Mouse (Mus musculus): ENCODE measurements around the gene Gas2l1. TPM values are rescaled to one million over a fixed set of nuclear protein-coding genes. Genes with fewer than 3 reads are reported as not detected.
A peak's percentile ranks its signal among the peaks of the same experiment; 100 is the strongest.

Gas2l1 gene
- total RNA-seq (2012; rRNA removed), result 32.7 and 40.9 TPM in 2 replicates

DNA sequence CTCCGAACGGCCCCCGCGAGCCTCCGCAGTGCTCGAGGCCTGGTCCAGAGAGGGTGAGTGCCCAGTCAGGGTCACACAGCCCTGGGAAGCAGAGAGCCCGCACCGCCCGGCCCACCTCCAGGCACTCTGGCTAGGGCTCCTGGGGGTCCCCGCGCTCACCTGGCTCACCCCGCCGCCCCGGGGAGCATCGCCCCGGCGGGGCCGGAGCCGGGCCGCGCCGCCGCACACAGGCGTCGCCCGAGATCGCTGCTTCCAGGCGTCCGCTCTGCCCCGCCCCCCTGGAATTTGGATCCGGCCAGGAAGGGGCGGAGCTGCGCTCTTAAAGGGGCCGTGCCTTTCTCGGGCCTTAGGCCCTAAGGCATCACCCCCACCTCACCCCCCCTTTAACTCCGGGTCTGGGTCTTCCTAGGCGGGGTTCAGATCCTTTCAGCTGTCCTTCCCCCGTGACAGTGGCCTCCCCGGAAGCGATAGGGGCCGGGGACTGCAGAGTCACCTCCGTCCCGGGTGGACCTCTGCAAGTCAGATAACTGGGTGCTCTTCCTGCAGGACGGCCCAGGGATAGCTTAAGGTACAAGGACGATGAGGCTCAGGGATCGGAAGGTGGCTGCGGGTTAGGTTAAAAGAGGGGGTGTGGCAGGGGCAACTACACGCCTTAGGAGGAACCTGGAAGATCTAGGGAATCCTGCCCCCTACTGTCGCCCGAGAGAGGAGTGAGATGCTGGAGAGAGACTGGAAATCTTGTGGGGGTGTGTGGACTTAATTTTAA, at the start of gene Gas2l1:
Gene Gas2l1, minus strand, starts transcription at position 272 of the 766 bp plus-strand sequence.
- H3K4me1 ChIP-seq (ENCODE audit: control insufficient read depth in 2 of 2, insufficient read depth in 2 of 2, low read length in 2 of 2, poor library complexity in 1 of 2), result peaks cover 2 to 26% of the 10 kb centered on the region in 2 experiments; a peak in 3 of 4 replicates
- in situ Hi-C loops (cut with MboI; ENCODE audit: low sequenced_read_pairs in 2 of 2, unreplicated experiment in 2 of 2), result no loop called here
- H3K4me3 ChIP-seq (ENCODE audit: insufficient read depth in 1 of 2, low read depth in 1 of 2, low read length in 2 of 2, poor library complexity in 1 of 2, severe bottlenecking in 1 of 2), result peak within 1 kb of the TSS; percentile 80 to 82
- H3K36me3 ChIP-seq (ENCODE audit: control insufficient read depth, insufficient read depth, low read length, poor library complexity, severe bottlenecking), result peaks cover 34% of the 10 kb centered on the region
- H3K9ac ChIP-seq (ENCODE audit: insufficient read depth, low read depth, low read length, poor library complexity, severe bottlenecking), result peak within 1 kb of the TSS; percentile 87
- peak; percentile 90 for DNase-seq (ENCODE audit: low read depth, low spot score)
- no peaks in the 10 kb centered on the region for H3K9me3 ChIP-seq (ENCODE audit: control insufficient read depth, insufficient read depth, low read depth, low read length)
- no peak within 1 kb of the TSS for H3K27ac ChIP-seq (ENCODE audit: insufficient read depth, low read depth, low read length, poor library complexity, severe bottlenecking)
- TF ChIP-seq HCFC1 (IDR thresholded peaks at IDR 0.05; ENCODE audit: borderline replicate concordance, insufficient read depth, low read length) (0 out of 2 replicates have a peak, but pooled peaks have one; percentile 13), ZNF384 (IDR thresholded peaks at IDR 0.05; ENCODE audit: low read depth, low read length) (no peak)

DNA sequence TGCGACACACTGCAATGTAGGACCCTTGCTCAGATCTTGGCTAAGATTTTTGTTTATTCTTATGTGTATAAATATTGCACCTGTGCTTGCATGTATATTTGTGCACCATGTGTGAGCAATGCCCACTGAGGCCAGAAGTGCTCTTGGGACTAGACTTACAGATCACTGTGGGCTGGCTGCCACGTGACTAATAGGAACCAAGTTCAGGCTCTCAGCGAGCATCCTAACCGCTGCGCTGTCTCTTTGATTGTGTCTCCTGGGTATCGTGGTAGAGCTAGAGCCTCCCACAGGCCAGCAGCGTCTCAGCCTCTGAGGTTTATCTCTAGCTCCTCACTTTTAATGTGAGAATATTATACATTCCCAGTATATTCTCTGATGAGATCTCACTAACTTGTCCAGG, 48.5 kb upstream of the Gas2l1 start:
- in situ Hi-C loops (cut with MboI; ENCODE audit: low sequenced_read_pairs in 2 of 2, unreplicated experiment in 2 of 2), result no loop called here

DNA sequence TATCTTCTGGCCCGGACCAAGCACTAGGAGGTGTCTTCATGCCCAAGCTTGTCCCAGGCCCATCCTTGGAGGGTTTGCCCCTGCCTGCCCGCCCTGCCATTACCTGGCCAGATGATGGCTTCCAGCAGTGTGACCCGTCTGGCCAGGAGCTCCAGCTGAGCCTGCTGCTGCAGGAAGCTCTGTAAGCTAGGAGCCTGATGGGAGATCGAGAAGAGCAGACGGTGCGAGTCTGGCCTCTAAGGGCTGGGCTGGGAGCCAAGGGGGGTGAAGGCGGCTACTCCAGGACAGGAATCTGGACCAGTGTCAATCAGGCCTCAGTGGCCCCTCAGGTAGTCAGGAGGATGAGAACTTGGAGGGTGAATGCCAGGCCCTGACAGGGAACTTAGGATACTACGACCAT, 44.3 kb upstream of the Gas2l1 start:
- TF ChIP-seq ZC3H11A (IDR thresholded peaks at IDR 0.05; ENCODE audit: borderline replicate concordance, low read depth, low read length) (no peak), ZNF384 (IDR thresholded peaks at IDR 0.05; ENCODE audit: low read depth, low read length) (no peak), HCFC1 (IDR thresholded peaks at IDR 0.05; ENCODE audit: borderline replicate concordance, insufficient read depth, low read length) (no peak), MAFK (IDR thresholded peaks at IDR 0.05; ENCODE audit: insufficient read depth, low read depth, low read length) (no peak), CHD2 (IDR thresholded peaks at IDR 0.05; ENCODE audit: low read depth, low read length) (no peak)
- DNase-seq (ENCODE audit: low read depth, low spot score), result no peak
- in situ Hi-C loops (cut with MboI; ENCODE audit: low sequenced_read_pairs in 2 of 2, unreplicated experiment in 2 of 2), result no loop called here

More for the DNA sequence above, 48.5 kb upstream of the Gas2l1 start:
- H3K9ac ChIP-seq (ENCODE audit: insufficient read depth, low read depth, low read length, poor library complexity, severe bottlenecking), result no peak overlapping the region
- no peak overlapping the region for H3K27ac ChIP-seq (ENCODE audit: insufficient read depth, low read depth, low read length, poor library complexity, severe bottlenecking)
- H3K4me3 ChIP-seq (ENCODE audit: insufficient read depth in 1 of 2, low read depth in 1 of 2, low read length in 2 of 2, poor library complexity in 1 of 2, severe bottlenecking in 1 of 2), result no peak overlapping the region
- no peaks in the 10 kb centered on the region for H3K36me3 ChIP-seq (ENCODE audit: control insufficient read depth, insufficient read depth, low read length, poor library complexity, severe bottlenecking)
- DNase-seq (ENCODE audit: low read depth, low spot score), result no peak
- H3K9me3 ChIP-seq (ENCODE audit: control insufficient read depth, insufficient read depth, low read depth, low read length), result no peaks in the 10 kb centered on the region
- TF ChIP-seq ZC3H11A (IDR thresholded peaks at IDR 0.05; ENCODE audit: borderline replicate concordance, low read depth, low read length) (no peak), HCFC1 (IDR thresholded peaks at IDR 0.05; ENCODE audit: borderline replicate concordance, insufficient read depth, low read length) (no peak), MAFK (IDR thresholded peaks at IDR 0.05; ENCODE audit: insufficient read depth, low read depth, low read length) (no peak), CHD2 (IDR thresholded peaks at IDR 0.05; ENCODE audit: low read depth, low read length) (no peak), ZNF384 (IDR thresholded peaks at IDR 0.05; ENCODE audit: low read depth, low read length) (no peak)
- no peaks in the 10 kb centered on the region for H3K4me1 ChIP-seq (ENCODE audit: control insufficient read depth in 2 of 2, insufficient read depth in 2 of 2, low read length in 2 of 2, poor library complexity in 1 of 2)

GRCm38 (mm10) chr11:5103986-5104509, 38.9 kb upstream of the Gas2l1 start:
- peaks cover 27% of the 10 kb centered on the region for H3K36me3 ChIP-seq (ENCODE audit: control insufficient read depth, insufficient read depth, low read length, poor library complexity, severe bottlenecking)
- H3K27ac ChIP-seq (ENCODE audit: insufficient read depth, low read depth, low read length, poor library complexity, severe bottlenecking), result no peak overlapping the region
- no peak for DNase-seq (ENCODE audit: low read depth, low spot score)
- H3K9ac ChIP-seq (ENCODE audit: insufficient read depth, low read depth, low read length, poor library complexity, severe bottlenecking), result no peak overlapping the region
- H3K9me3 ChIP-seq (ENCODE audit: control insufficient read depth, insufficient read depth, low read depth, low read length), result no peaks in the 10 kb centered on the region
- in situ Hi-C loops (cut with MboI; ENCODE audit: low sequenced_read_pairs in 2 of 2, unreplicated experiment in 2 of 2), result no loop called here
- no peak overlapping the region for H3K4me3 ChIP-seq (ENCODE audit: insufficient read depth in 1 of 2, low read depth in 1 of 2, low read length in 2 of 2, poor library complexity in 1 of 2, severe bottlenecking in 1 of 2)
- TF ChIP-seq CHD2 (IDR thresholded peaks at IDR 0.05; ENCODE audit: low read depth, low read length) (no peak), HCFC1 (IDR thresholded peaks at IDR 0.05; ENCODE audit: borderline replicate concordance, insufficient read depth, low read length) (no peak), ZNF384 (IDR thresholded peaks at IDR 0.05; ENCODE audit: low read depth, low read length) (no peak), MAFK (IDR thresholded peaks at IDR 0.05; ENCODE audit: insufficient read depth, low read depth, low read length) (no peak), ZC3H11A (IDR thresholded peaks at IDR 0.05; ENCODE audit: borderline replicate concordance, low read depth, low read length) (no peak)
- H3K4me1 ChIP-seq (ENCODE audit: control insufficient read depth in 2 of 2, insufficient read depth in 2 of 2, low read length in 2 of 2, poor library complexity in 1 of 2), result peaks cover 3 to 10% of the 10 kb centered on the region in 2 experiments; a peak in 3 of 4 replicates

More for the DNA sequence above, 44.3 kb upstream of the Gas2l1 start:
- H3K9me3 ChIP-seq (ENCODE audit: control insufficient read depth, insufficient read depth, low read depth, low read length), result no peaks in the 10 kb centered on the region
- no peak overlapping the region for H3K27ac ChIP-seq (ENCODE audit: insufficient read depth, low read depth, low read length, poor library complexity, severe bottlenecking)
- H3K9ac ChIP-seq (ENCODE audit: insufficient read depth, low read depth, low read length, poor library complexity, severe bottlenecking), result no peak overlapping the region
- H3K4me3 ChIP-seq (ENCODE audit: insufficient read depth in 1 of 2, low read depth in 1 of 2, low read length in 2 of 2, poor library complexity in 1 of 2, severe bottlenecking in 1 of 2), result no peak overlapping the region
- peaks cover 13% of the 10 kb centered on the region; the same call in 1 of the 2 replicates for H3K36me3 ChIP-seq (ENCODE audit: control insufficient read depth, insufficient read depth, low read length, poor library complexity, severe bottlenecking)
- H3K4me1 ChIP-seq (ENCODE audit: control insufficient read depth in 2 of 2, insufficient read depth in 2 of 2, low read length in 2 of 2, poor library complexity in 1 of 2), result no peaks in the 10 kb centered on the region

Data from ES-E14 (cell line).